Mouse (Mus musculus) forebrain, embryonic 14.5 days (tissue): ENCODE results near the gene Cdc73. TPM values are rescaled to one million over a fixed set of nuclear protein-coding genes. Genes with fewer than 3 reads are reported as not detected.

ENCODE experiments used
- ATAC-seq: fragments of 200-750 bp; cut with Nextera tagmentation; 2 replicates; pipeline ENCODE4 v1.8.0; 2017; ENCODE audit warnings: mild to moderate bottlenecking, moderate library complexity
- DNase-seq: peaks from one replicate; pipeline ENCODE4 v3.0.0-alpha.2; 2015; ENCODE audit warnings: low spot score
- H3K27ac ChIP-seq: fragments of 300-500 bp; sonication (generic); 2 replicates; pipeline ENCODE4 v1.5.1; 2014; ENCODE audit warnings: low read depth, mild to moderate bottlenecking, control low read depth, low read length, moderate library complexity
- H3K27me3 ChIP-seq: fragments of 300-500 bp; sonication (generic); replicated peaks from 2 replicates; pipeline ENCODE4 v1.6.1; 2014; ENCODE audit warnings: low read length, control low read depth, mixed read lengths; ENCODE audit not compliant: control insufficient read depth, insufficient read depth
- H3K36me3 ChIP-seq: fragments of 300-500 bp; sonication (generic); 2 replicates; pipeline ENCODE4 v1.6.1; 2014; ENCODE audit warnings: low read length, control low read depth; ENCODE audit not compliant: control insufficient read depth, insufficient read depth
- H3K4me1 ChIP-seq: fragments of 300-500 bp; sonication (generic); 2 replicates; pipeline ENCODE4 v1.6.1; 2014; ENCODE audit warnings: antibody characterized with exemption, low read length, control low read depth; ENCODE audit not compliant: control insufficient read depth, insufficient read depth
- H3K4me2 ChIP-seq: fragments of 300-500 bp; sonication (generic); 2 replicates; pipeline ENCODE4 v1.6.1; 2014; ENCODE audit warnings: mild to moderate bottlenecking, control low read depth, low read length
- H3K4me3 ChIP-seq: fragments of 300-500 bp; sonication (generic); 2 replicates; pipeline ENCODE4 v1.5.1; 2014; ENCODE audit warnings: low read depth, low read length, control low read depth
- H3K9ac ChIP-seq: fragments of 300-500 bp; sonication (generic); 2 replicates; pipeline ENCODE4 v1.6.1; 2014; ENCODE audit warnings: mild to moderate bottlenecking, low read length, control low read depth, moderate library complexity
- H3K9me3 ChIP-seq: fragments of 300-500 bp; sonication (generic); replicated peaks from 2 replicates; pipeline ENCODE4 v1.6.1; 2016; ENCODE audit warnings: low read length, control low read depth, mixed read lengths; ENCODE audit not compliant: control insufficient read depth
- WGBS: fragments of 180-500 bp; shearing (Covaris S2); extraction: QIAGEN DNeasy Blood & Tissue Kit; methylation state at CpG from one replicate; pipeline ENCODE4 v1.1.7; 2014; 5-methylcytosine and 5-hydroxymethylcytosine counted together
- polyA plus RNA-seq: library from polyadenylated mRNA; unstranded; fragments of >200 nt; fragmentation: Nextera tagmentation; extraction: Ambion mirVana; gene quantifications from 2 replicates; pipeline ENCODE4 v1.2.1, GENCODE M21; 2014

Gene Cdc73
- polyA plus RNA-seq, 1 experiment from 2014 or later = 16.6 TPM

- H3K9me3 ChIP-seq = no peaks in the 10 kb centered on the region
- H3K36me3 ChIP-seq = peaks cover 22% of the 10 kb centered on the region; the same call in 1 of the 2 replicates
- H3K9ac ChIP-seq = no peak overlapping the region
- no peaks in the 10 kb centered on the region for H3K27me3 ChIP-seq
- ATAC-seq (no peak), DNase-seq (no peak)
- no peak overlapping the region for H3K4me2 ChIP-seq
- no peak overlapping the region for H3K4me3 ChIP-seq
- no peaks in the 10 kb centered on the region for H3K4me1 ChIP-seq
- H3K27ac ChIP-seq = no peak overlapping the region
Measured at GRCm38 (mm10) chr1:143621930-143622329, 80.8 kb downstream of the Cdc73 start.

- Histone ChIP-seq H3K4me1 (no peaks in the 10 kb centered on the region), H3K27me3 (no peaks in the 10 kb centered on the region), H3K36me3 (peaks cover 17% of the 10 kb centered on the region; the same call in 1 of the 2 replicates), H3K4me2 (no peak overlapping the region), H3K9ac (no peak overlapping the region), H3K4me3 (no peak overlapping the region), H3K27ac (no peak overlapping the region), H3K9me3 (no peaks in the 10 kb centered on the region)
- 8% methylated on average over 2 of the region's 2 CpGs for WGBS
- DNase-seq (peak; percentile 54), ATAC-seq (peak; percentile 57; the same call in 1 of the 2 replicates)
Measured at GRCm38 (mm10) chr1:143619760-143620159, 82.9 kb downstream of the Cdc73 start.

- no peak for ATAC-seq
Measured at GRCm38 (mm10) chr1:143612901-143613300, 89.8 kb downstream of the Cdc73 start.

GRCm38 (mm10) chr1:143608911-143609310, 93.8 kb downstream of the Cdc73 start:
- H3K27ac ChIP-seq = no peak overlapping the region
- 84% methylated on average over 2 of the region's 2 CpGs for WGBS

More at GRCm38 (mm10) chr1:143612901-143613300, 89.8 kb downstream of the Cdc73 start:
- no peaks in the 10 kb centered on the region for H3K4me1 ChIP-seq
- H3K36me3 ChIP-seq = peaks cover 20% of the 10 kb centered on the region
- no peaks in the 10 kb centered on the region for H3K9me3 ChIP-seq
- WGBS = 95% methylated on average over 2 of the region's 2 CpGs
- no peak for DNase-seq
- no peaks in the 10 kb centered on the region for H3K27me3 ChIP-seq
- no peak overlapping the region for H3K4me3 ChIP-seq
- H3K4me2 ChIP-seq = no peak overlapping the region
- no peak overlapping the region for H3K27ac ChIP-seq
- H3K9ac ChIP-seq = no peak overlapping the region

GRCm38 (mm10) chr1:143596864-143597263, 105.8 kb downstream of the Cdc73 start:
- ATAC-seq = no peak
- Histone ChIP-seq H3K9ac (no peak overlapping the region), H3K4me3 (no peak overlapping the region), H3K36me3 (no peaks in the 10 kb centered on the region), H3K4me2 (no peak overlapping the region), H3K27ac (no peak overlapping the region), H3K27me3 (no peaks in the 10 kb centered on the region), H3K9me3 (no peaks in the 10 kb centered on the region), H3K4me1 (no peaks in the 10 kb centered on the region)
- no peak for DNase-seq
- 88% methylated on average over 2 of the region's 2 CpGs for WGBS

More at GRCm38 (mm10) chr1:143608911-143609310, 93.8 kb downstream of the Cdc73 start:
- Histone ChIP-seq H3K4me2 (no peak overlapping the region), H3K9ac (no peak overlapping the region), H3K4me3 (no peak overlapping the region), H3K36me3 (peaks cover 10% of the 10 kb centered on the region), H3K9me3 (no peaks in the 10 kb centered on the region), H3K4me1 (no peaks in the 10 kb centered on the region), H3K27me3 (no peaks in the 10 kb centered on the region)
- ATAC-seq = no peak
- DNase-seq = no peak

- H3K4me3 ChIP-seq = no peak overlapping the region
- no peak overlapping the region for H3K4me2 ChIP-seq
- no peaks in the 10 kb centered on the region for H3K27me3 ChIP-seq
- no peaks in the 10 kb centered on the region for H3K9me3 ChIP-seq
- DNase-seq (no peak), ATAC-seq (no peak)
- 84% methylated on average over 10 of the region's 10 CpGs for WGBS
- H3K4me1 ChIP-seq = no peaks in the 10 kb centered on the region
- no peak overlapping the region for H3K9ac ChIP-seq
- H3K36me3 ChIP-seq = no peaks in the 10 kb centered on the region
- no peak overlapping the region for H3K27ac ChIP-seq
Measured at GRCm38 (mm10) chr1:143576824-143577543, 125.7 kb downstream of the Cdc73 start.

- Histone ChIP-seq H3K4me2 (no peak overlapping the region), H3K9ac (no peak overlapping the region), H3K4me1 (no peaks in the 10 kb centered on the region), H3K27ac (no peak overlapping the region), H3K9me3 (no peaks in the 10 kb centered on the region), H3K4me3 (no peak overlapping the region), H3K36me3 (no peaks in the 10 kb centered on the region), H3K27me3 (no peaks in the 10 kb centered on the region)
- DNase-seq (no peak), ATAC-seq (no peak)
- 85% methylated on average over 1 of the region's 1 CpGs for WGBS
Measured at GRCm38 (mm10) chr1:143558235-143558634, 144.5 kb downstream of the Cdc73 start.

GRCm38 (mm10) chr1:143555533-143555932, 147.2 kb downstream of the Cdc73 start:
- 0% methylated on average over 1 of the region's 1 CpGs for WGBS
- ATAC-seq = no peak

GRCm38 (mm10) chr1:143554621-143555020, 148.1 kb downstream of the Cdc73 start:
- Histone ChIP-seq H3K4me1 (no peaks in the 10 kb centered on the region), H3K27me3 (no peaks in the 10 kb centered on the region), H3K27ac (no peak overlapping the region), H3K9ac (no peak overlapping the region), H3K4me3 (no peak overlapping the region), H3K4me2 (no peak overlapping the region), H3K36me3 (no peaks in the 10 kb centered on the region), H3K9me3 (no peaks in the 10 kb centered on the region)
- 62% methylated on average over 2 of the region's 2 CpGs for WGBS
- DNase-seq = no peak
- ATAC-seq = no peak

More at GRCm38 (mm10) chr1:143555533-143555932, 147.2 kb downstream of the Cdc73 start:
- H3K4me3 ChIP-seq = no peak overlapping the region
- H3K36me3 ChIP-seq = no peaks in the 10 kb centered on the region
- H3K27ac ChIP-seq = no peak overlapping the region
- DNase-seq = no peak
- no peaks in the 10 kb centered on the region for H3K4me1 ChIP-seq
- H3K9ac ChIP-seq = no peak overlapping the region
- H3K27me3 ChIP-seq = no peaks in the 10 kb centered on the region
- H3K4me2 ChIP-seq = no peak overlapping the region
- no peaks in the 10 kb centered on the region for H3K9me3 ChIP-seq
